Mouse (Mus musculus) embryonic fibroblast, embryonic 13.5 days (primary cell): ENCODE results near the gene Fzr1.

ENCODE experiments used
- CTCF ChIP-seq: IDR thresholded peaks from 2 replicates; pipeline ENCODE4 v1.5.1; 2011; ENCODE audit warnings: mild to moderate bottlenecking, control low read depth, low read length, moderate library complexity, borderline replicate concordance; ENCODE audit not compliant: insufficient read depth
- POLR2A ChIP-seq: IDR thresholded peaks from 2 replicates; pipeline ENCODE4 v1.6.1; 2011; ENCODE audit warnings: low read depth, mild to moderate bottlenecking, control low read depth, low read length, moderate library complexity

DNA sequence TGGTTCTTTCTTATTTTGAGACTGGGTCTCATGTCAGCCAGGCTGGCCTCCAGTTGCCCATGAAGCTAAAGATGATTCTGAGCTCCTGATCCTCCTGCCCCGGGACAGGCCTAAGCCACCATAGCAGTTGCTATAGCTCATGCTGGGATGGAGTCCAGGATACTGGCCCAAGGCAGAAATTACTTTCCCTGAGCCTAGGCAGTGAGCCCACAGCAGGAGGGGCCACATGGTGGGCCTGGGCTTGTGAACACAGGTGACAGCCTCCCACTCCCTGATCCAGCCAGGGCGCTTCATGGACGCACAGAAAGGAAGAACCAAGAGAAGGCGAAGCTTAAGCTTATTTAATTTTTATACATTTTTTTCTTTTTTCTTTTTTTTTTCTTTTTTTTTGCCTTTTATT, 17.5 kb upstream of the Fzr1 start:
- TF ChIP-seq POLR2A, result no peak
- TF ChIP-seq CTCF, result no peak
